Mouse (Mus musculus) MN1 (cell line): ENCODE measurements around the gene Nudt15.
"Not testable (repeated sequence)": the region's sequence is repeated elsewhere in the genome, so short reads cannot be mapped to it uniquely, and the experiment has no call there.

Source experiments
- DNase-seq: peaks from one replicate; pipeline ENCODE4 v3.0.0-alpha.2; 2016; ENCODE audit warnings: low spot score

Nudt15 gene

DNA sequence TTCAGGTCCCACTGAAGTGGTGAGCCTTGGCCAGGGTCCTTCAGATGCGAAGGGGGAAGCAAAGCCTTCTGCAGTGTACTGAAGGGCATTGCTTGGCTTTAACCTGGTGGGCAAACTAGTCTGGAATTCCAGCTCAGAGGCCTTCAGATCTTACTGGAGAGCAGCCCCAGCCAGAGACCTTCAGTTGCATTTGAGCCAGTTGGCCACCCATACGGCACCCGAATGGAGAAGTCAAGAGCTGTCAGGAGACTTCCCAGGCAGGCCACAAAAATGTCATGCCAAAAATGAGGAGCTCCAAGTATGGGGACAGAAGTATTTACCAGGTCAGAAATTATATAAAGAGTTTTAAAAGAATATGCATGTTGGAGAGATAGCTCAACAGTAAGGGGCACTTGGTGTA lies at the start of gene Nudt15:
Gene Nudt15, minus strand, starts transcription at position 192 of the 400 bp plus-strand sequence.
- no peak for DNase-seq

DNA sequence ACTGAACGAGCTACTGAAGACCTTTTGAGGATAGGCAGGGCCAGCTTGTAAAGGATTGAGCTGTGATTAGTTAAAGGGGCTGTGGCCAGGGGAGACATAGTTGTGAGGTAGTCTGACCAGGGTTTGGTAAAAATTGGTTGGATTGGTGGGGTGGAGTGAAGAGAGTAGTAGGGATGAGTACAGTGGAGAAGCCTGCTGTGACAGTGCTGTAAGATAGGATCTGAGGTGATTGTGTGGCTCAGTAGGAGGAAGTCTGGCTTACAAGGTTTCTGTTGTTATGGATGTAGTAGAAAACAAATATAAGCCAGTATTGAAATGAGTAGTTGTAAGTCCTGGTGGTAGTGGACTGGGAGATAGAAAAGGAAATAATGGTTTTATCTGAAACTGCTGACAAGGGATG lies 44.1 kb upstream of the Nudt15 start:
- DNase-seq: no peak

DNA sequence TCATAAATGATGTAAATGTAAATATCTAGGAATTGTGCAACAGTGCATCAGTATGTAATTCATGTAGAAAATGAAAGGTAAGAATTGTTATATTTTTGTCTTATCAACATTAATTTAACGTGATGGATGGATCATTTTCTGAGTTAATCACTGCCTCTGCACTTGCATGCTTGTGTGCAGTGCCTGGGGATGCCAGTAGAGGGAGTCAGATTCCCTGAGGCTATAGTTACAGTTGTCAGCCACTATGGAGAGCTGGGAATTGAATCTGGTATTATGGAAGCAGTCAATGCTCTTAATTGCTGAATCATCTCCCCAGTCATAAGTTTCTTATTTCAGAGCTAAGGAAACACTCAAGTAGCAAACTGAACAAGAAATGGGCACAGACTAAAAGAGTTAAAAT lies 40.0 kb upstream of the Nudt15 start:
- no peak for DNase-seq

DNA sequence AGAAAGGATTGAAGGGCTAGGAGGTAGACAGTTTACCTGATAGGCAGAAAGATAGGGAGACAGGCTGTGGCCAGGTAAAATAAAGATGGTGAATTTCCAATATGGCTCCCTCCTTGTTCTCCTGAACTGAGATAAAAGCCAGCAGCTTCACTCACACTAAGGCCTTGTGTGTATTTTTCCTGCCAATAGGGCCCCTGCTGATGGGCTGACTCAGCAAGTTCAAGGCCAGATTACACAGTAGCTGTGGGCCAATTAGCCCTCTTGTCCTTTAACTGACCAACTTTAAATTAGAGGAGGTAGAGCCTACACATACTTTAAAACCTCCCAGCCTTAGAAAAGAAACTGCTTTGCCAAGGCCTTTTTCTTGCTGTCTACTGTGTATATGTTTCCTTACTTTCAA lies 28.3 kb upstream of the Nudt15 start:
- no peak for DNase-seq

DNA sequence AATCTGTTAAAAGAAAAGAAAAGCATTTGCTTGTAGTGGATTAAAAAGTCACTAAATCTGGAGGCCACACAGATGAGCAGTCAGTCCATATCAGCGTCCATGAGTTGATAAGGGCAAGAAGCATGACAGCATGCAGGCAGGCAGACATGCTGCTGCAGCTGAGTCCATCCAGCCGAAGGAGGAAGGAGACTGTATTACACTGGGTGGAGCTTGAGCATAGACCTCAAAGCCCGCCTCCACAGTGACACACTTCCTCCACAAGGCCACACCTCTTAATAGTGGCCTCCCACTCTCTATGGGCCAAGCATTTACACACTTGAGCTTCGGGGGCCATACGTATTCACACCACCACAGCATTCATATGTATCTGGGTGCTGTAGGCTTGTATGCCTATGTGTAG lies 26.0 kb upstream of the Nudt15 start:
- no peak for DNase-seq

DNA sequence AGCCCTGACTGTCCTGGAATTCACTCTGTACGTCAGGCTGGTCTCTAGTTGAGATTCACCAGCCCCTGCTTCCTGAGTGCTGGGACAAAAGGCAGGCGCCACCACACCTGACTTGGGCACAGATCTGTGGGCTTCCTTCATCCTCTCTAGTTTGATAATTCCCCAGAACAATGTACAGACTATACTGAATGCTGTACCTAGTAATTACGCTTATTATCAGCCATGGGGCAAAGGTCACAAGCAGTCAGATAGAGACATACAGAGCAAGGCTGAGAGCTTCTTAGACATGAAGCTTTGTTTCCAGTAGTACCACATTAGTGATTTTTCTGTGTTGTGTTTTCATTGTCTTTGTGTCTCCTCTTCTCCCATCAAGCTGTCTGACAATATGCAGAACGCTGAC lies 23.1 kb upstream of the Nudt15 start:
- DNase-seq: no peak

DNA sequence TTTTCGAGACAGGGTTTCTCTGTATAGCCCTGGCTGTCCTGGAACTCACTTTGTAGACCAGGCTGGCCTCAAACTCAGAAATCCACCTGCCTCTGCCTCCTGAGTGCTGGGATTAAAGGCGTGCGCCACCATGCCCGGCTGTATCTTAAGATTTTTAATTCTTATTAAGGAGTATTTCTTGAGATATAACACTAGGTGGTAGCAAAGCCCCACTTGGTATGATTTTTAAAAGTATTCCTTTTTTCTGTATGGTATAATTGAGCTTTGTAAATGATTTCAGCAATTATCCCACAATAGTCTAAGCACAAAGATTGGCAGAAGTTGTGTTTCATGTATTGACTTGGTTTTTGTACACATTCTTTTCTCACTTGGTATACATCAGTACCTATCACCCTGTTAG lies 21.8 kb upstream of the Nudt15 start:
- not testable (repeated sequence) for DNase-seq

DNA sequence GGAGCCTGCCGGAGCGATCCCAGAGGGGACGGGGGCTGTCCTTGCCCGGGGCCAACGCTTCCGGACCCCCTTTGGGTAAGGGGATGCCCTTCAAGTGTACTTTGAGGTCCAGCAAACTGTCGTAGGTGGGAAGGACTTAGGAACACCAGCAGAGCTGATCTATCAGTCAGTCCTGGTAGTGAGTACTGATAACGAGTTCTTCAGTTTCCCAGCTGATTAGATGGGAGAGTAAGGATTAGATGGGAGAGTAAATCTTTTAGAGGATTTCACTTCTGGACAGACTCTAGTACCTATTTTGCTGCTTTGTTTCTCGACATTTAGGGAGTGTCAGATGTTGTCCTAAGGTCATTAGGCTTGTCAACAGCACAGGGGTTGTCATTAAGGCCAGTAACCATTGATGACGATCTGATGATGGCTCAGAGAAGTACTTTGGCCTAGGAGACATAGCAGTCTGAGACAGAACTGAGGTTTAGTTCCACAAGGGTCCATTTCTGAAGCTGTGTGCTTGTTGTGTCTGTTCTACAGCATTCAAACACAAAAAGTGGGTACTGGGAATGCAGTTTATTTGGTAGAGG lies 5.2 kb upstream of the Nudt15 start:
- DNase-seq: peak; percentile 8

DNA sequence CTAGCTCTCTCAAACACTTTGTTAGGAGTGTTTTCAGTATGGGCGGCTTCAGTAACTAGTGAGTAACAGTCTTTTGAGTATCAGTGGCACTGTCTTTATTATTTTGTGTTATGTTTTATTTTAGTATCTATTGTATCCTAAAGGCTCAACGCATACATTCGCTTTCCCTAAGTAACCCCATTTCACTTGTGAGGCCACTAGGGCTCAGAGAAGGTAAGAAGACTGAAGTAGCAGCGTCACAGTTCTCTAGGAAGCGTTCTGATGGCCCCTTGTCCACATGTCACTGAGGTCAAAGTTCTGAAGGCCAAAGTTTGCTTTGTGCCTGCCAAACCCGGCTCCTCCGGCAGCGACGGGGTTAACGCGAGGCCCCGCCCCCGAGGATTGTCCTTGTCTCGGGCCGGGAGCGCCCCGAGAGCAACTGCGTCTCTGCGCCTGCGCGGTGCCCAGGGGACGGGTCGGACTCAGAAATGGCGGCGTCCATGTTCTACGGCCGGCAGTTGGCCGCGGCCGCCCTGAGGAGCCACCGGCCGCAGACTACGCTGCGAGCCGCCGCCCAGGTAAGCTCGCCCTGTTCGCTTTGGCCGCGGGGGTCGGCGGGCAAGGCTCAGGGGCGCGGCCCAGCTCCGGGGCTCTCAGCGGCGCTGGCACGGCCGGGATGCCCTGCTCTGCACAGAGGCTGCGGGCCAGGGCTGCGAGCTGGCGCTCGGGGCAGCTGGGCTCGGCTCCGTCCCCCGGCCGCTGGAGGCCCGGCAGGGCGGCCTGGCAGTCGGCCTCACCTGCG lies 4.5 kb upstream of the Nudt15 start:
- DNase-seq: peak; percentile 95

DNA sequence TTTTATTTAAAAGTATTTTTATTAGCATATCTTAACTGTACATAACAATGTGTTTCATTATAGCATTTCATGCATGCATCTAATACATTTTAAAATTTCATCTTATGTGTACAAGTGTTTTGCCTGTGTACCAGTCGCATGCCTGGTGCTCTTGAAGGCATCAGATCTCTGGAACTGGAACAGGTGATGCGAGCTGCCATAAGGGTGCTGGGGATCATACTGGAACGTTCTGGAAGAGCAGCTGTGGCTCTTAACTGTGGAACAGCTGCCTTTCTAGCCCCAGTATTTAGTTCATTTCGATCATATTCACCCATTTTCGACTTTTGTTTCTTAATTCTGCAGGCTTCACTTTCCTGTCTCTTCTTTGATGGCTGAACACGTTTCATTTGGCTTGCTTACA lies 3.1 kb upstream of the Nudt15 start:
- no peak for DNase-seq

DNA sequence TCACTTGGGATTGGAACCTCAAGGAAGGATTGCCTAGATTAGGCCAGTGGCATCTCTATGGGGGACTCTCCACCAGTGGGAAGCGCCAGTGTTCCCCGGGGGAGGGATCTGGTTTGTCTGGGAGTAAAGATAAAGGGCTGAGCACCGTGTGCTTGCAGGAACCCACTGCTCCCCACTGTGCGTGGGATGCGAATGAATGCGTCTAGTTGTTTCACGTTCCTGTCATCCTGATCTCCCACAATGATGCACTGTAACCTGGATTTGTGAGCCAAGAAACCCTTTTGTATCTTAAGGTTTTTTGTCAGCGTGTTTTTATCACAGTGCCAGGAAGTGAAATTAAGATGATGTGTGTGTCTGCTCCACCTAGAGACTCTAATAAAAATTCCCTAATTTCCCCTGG lies 2.7 kb upstream of the Nudt15 start:
- DNase-seq: no peak

DNA sequence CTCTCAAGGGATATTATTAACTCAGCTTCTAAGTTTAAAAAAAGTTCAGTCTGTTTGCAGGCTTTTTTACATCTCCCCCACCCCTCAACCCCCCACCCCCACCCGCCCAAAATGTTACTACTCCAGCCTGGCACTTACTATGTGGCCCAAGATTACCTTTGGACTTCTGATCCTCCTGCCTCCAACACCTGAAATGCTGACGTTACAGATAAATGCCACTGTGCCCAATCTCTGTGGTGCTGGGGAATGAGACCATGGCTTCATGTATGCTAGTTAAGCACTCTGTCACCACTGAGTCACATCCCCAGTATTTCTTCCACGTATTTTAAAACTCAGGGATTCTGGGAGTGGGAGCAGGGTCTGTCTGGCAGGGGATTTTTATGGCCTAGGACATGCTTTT lies 2.2 kb upstream of the Nudt15 start:
- DNase-seq: no peak

DNA sequence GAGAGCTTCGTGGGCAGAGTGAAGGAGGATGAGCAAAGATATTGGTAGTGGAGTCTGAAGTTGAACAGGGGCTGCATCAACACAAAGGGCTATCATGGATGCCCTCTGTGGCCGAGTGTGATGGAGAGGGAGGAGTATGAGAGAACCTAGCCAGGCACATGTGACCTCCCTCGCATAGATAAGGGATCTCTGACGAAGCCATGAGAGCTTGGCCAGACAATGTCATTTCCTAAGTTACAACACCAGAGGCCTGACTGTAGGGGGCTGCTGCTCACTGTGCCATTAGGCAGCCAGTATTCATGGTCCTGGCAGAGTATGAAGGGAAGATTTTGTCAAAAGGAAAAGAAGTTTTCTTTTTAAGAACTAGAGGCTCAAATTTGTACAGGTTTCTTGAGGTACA lies 1.0 kb downstream of the Nudt15 start:
- no peak for DNase-seq

DNA sequence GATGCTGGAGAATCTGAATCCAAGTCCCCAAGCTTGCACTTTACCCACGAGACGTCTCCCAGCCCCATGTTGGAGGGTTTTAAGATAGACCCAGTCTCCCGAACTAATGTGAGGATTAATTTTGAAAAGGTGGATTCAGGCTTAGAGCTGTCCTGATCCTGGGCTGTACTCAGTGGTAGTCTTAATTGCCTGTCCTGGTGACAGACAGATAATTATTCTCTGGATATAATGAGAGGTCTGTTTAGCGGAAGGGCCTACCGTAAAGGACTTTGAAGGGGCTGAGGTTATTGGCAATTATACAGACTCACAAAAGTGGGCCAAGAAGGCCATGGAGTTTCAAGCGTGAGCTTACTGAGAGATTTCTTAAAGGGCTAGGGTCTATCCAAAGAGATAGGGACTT lies 4.3 kb downstream of the Nudt15 start:
- no peak for DNase-seq

DNA sequence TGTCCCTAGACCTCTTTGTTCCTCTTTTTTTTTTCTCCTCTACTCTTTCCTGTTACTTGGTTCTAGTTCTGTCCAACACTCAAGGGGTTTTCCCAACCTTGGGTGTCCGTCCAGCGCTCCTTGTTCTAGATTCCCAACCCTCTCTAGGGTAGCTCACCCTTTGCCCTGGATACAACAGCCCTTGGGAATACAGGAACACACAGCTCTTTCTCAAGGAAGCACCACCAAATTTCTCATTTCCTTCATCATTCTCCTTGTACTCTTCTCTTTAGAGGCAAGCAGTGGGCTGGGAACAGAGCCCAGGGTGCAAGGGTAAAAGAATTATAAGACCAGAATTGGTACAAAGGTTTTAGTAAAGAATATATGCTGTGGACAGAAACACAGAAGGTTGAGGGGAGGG lies 12.4 kb downstream of the Nudt15 start:
- no peak for DNase-seq

DNA sequence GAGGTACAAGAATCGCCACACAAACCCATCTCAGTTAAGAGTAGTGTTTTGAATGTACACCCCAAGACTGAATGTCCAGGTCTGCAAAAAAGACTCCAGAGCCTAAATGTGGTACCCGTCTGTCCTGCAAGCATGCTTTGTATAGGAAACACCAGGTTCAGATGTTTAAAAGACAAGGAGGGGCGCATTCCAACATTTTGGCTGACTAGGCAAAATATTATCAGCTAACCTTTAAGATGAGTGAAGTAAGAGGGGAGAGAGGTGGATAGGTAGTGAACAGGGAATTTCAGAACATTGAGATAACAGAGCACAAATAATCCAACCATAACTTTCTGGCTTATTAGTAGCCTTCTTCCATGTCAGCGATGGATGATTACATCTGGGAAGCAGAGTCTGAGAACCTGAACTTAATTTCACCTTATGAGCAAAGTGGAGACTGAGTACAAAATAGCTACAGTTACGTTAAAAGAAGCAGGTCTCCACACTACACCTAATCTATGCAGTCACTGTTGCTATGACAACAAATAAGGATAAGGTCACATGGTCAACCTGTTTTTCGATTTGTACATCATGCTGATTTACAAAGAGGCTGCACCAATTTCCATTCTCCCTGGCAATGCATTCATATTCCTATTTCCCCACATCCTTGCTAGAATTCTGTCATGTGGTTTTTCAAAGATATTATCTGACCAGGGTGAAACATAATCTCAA lies 14.1 kb downstream of the Nudt15 start:
- DNase-seq: no peak

DNA sequence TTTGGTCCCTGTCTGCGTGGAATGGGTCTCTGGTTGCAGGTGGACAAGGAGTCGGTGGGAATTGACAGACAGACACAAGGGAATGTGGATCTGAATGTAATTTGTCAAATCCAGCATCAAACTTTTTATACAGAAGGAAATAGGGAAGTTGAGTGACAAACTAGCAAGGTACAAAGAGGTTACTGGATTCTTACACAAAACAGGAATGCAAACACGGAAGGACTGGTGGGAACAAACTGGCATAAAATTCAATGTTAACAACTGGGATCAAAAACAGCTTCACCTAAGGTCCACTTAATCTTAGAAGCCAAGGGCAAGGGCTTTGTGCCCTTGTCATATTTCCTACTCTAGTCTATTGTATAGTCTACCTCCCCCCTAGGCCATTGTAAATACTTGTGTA lies 19.4 kb downstream of the Nudt15 start:
- DNase-seq: not testable (repeated sequence)

DNA sequence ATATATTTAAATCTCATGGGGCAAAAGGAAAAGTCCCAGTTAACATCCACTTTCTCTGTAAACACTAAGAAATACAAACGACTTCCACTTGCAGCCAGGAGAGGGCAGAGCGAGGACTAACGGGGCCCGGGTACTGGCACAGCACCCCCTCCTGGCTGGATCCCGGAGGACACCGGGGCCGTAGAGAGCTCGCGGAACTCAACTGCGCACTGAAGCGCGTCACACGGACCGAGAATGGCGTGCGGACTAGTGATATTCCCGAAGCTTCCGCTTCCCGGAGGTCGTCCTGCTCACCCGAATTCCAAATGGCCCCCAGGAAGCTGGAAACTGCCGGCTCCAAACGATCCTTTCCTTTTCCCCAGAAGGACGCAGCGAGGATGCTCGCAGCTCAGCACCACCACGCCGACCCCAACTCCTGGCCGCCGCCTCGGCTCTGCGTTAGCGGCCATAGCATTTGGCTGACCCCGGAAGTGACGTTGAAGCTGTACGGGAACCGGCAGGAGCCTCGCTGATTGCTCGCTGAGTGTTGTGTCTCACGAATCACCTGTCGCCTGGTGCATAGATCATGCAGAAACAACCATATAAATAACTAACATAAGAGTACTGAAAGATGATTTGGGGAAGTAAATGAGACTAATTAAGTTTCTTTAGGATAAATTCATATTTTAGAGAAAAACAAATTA lies 23.1 kb downstream of the Nudt15 start, which contains the start of gene Sucla2:
Gene Sucla2, plus strand, starts transcription at position 554 of the 683 bp plus-strand sequence.
- peak; percentile 96 for DNase-seq

DNA sequence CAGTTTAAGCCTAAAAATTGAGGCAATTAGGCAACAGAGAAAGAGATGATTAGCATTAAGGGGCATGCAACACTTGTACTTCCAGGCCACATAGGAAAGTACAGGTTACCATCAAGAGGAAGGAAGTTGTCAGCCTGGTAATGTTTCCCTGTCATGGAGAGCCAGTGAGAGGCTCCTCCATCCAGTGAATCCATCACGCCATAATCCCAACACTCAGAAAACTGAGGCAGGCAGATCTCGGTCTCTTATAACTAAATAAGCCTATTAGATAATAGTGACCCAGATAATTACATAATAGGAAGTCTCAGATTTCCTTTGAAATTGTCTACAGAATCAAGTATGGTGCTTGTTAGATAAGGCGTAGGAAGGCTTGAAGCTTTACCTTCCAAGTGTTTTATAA lies 23.9 kb downstream of the Nudt15 start:
- no peak for DNase-seq

DNA sequence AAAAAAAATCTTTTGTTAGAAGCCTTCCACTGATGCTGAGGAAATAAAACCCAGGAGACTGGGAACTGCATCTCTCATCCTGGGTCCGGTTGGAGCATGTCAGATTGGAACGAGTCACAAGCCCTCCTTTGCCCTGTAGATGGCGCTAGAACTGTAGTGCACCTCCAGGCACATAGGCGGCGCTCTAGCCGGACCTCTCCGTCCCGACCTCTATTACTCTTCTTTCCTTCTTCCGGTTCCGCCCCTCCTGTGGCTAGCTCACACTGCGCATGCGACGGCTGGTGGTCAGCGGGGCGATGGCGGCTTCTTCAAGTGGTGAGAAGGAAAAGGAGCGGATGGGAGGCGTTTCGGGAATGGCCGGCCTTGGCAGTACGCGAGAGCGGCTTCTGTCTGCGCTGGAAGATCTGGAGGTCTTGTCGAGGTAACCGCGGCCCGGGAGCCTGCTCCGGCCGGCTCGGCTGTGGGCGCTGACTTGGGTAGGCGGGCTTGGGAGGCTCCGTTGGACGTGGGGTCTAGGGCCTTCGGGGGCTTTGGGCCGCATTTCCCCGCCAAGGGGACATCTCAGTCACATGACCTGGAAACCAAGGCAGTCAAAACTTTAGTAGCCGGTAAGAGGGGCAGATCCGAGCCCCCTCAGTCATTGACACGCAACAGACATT lies 38.1 kb downstream of the Nudt15 start, which contains the start of gene Med4:
Gene Med4, plus strand, starts transcription at position 261 of the 659 bp plus-strand sequence.
- DNase-seq: peak; percentile 96

DNA sequence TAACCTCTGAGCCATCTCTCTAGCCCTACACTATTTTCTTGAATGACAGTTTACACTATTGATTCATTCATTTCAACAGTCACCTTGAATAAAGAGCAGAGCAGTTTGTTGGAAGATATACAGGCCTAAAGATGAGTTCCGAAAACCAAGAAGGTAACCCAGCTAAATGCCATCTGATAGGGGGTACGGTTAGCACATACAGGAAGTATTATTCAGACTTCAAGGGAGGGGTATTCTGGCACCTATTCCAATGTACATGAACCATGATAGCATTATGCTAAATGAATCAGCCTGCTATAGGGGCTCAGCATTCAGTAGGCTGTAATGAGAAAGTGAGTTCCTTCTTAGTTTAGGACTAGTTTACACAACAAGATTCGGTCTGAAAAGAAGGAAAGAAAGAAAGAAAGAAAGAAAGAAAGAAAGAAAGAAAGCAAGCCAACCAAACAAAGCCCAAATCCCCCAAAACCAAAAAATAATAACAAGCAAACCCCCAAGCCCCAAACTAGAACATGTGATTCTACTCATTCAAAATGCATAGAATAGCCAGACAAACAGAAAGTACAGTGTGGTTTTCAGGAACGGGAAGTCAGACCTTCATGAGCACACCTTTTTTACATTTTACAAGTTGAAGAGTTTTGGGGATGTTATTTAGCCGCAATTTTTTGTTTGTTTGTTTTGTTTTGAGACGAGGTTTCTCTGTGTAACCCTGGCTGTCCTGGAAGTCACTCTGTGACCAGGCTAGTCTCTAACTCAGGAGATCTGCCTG lies 39.2 kb downstream of the Nudt15 start:
- no peak for DNase-seq
